In the genomic region with DNA sequence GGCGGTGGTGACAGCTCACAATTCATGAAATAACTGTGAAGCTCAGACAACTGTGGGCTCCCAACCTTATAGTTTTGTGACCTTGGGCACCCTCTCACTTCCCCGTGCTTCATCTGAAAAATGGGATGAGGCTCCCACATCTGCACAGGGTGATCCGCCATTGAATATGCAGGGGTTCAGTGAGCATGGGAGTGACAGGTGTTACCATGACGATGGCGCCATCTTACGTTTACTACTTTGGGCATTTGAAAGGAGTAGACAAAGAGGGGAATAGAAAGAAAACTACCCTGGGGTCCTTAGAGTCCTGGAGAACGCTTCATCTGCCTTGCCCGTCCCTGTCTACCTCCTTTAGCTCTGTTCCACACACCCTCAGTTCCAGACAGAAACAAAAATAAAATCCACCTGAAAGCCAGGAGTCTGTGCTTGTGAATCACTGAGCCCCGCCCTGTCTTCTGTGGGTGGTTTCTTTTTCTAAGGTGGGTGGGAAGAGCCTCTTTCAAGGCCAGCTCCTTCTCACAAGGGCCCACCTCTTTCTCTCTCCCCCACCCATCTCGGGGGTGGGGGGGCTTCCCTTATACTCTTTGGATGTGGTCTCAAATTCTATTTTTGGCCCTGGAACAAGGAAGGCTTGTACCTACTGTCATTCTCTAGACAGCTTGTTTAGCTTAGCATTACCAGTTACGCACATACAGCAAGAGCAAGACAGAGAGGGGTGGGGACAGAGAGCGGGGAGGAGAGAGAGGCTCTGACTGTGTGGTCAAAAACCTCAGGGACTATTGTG, we compare ENCODE assay signal across 8 mouse cellular contexts. TPM values are rescaled to one million over a fixed set of nuclear protein-coding genes. Genes with fewer than 3 reads are reported as not detected.
DNase-seq lines count a peak whose midpoint lies in the region; ATAC-seq and TF ChIP-seq lines count a peak whose summit lies in the region.
"Had no signal": no experiment of that assay in that cellular context is flagged by ENCODE, and none has a peak within 500 bp of the region (broad histone marks: within the 10 kb centered on the region; RNA-seq: fewer than 3 reads in every experiment).

No protein-coding gene starts in this region.

- intact Hi-C loops in left cerebral cortex, postnatal 36 days (cut with DNase I) = loop anchor here (5.0 kb wide), 2 partner anchors 58 to 98 kb away; no protein-coding TSS in a partner anchor

- no peak for TF ChIP-seq CTCF in kidney, adult 2 months (conservative IDR thresholded peaks at IDR 0.05; ENCODE audit: insufficient read depth, insufficient read length, low read depth, low read length)

- H3K9ac ChIP-seq in embryonic facial prominence, embryonic 13.5 days = no peak overlapping the region
- H3K9ac ChIP-seq: heart, embryonic 13.5 days had no signal

- H3K36me3 ChIP-seq in embryonic facial prominence, embryonic 13.5 days = no peaks in the 10 kb centered on the region
- no peaks in the 10 kb centered on the region for H3K36me3 ChIP-seq in kidney, adult 2 months (ENCODE audit: control insufficient read depth, insufficient read depth, low read length)

- H3K4me1 ChIP-seq in embryonic facial prominence, embryonic 13.5 days = peaks cover 30% of the 10 kb centered on the region
- H3K4me1 ChIP-seq in kidney, adult 2 months (ENCODE audit: control insufficient read depth, insufficient read depth, low read length) = no peaks in the 10 kb centered on the region

- H3K27ac ChIP-seq in embryonic facial prominence, embryonic 13.5 days = peak overlapping the region; percentile 81
- no peak overlapping the region for H3K27ac ChIP-seq in kidney, adult 2 months (ENCODE audit: insufficient read depth, low read depth, low read length)
- H3K27ac ChIP-seq: heart, embryonic 13.5 days had no signal

- peak; percentile 83 for DNase-seq in right cerebral cortex, adult 18-20 months
- DNase-seq in right cerebral cortex, postnatal 4 days = no peak
- peak; percentile 64 to 75 for DNase-seq in left cerebral cortex, postnatal 36 days (ENCODE audit: low spot score in 2 of 2)
- DNase-seq in telencephalon, adult 2 months (ENCODE audit: low read depth, low spot score) = peak; percentile 78
- no peak for DNase-seq in urinary bladder, adult 18-20 months (ENCODE audit: low spot score in 2 of 2)
- no peak for DNase-seq in kidney, adult 2 months

- no peaks in the 10 kb centered on the region for H3K27me3 ChIP-seq in embryonic facial prominence, embryonic 13.5 days
- no peaks in the 10 kb centered on the region for H3K27me3 ChIP-seq in kidney, adult 2 months (replicated peaks; ENCODE audit: control insufficient read depth, insufficient read depth, low read length)
- H3K27me3 ChIP-seq: heart, embryonic 13.5 days had no signal

- TF ChIP-seq POLR2A in kidney, adult 2 months (IDR thresholded peaks at IDR 0.05; ENCODE audit: low read depth, low read length) = no peak

- peak overlapping the region; percentile 16 for H3K4me2 ChIP-seq in embryonic facial prominence, embryonic 13.5 days
- H3K4me2 ChIP-seq: heart, embryonic 13.5 days had no signal

- no peak for ATAC-seq in embryonic facial prominence, embryonic 13.5 days (ENCODE audit: insufficient number of reproducible peaks, insufficient read depth, low FRiP score, low TSS enrichment, low read depth)

- no peak overlapping the region for H3K4me3 ChIP-seq in embryonic facial prominence, embryonic 13.5 days
- H3K4me3 ChIP-seq in kidney, adult 2 months (ENCODE audit: insufficient read depth, low read depth, low read length) = no peak overlapping the region
- H3K4me3 ChIP-seq: heart, embryonic 13.5 days had no signal

- H3K9me3 ChIP-seq in embryonic facial prominence, embryonic 13.5 days = no peaks in the 10 kb centered on the region
- H3K9me3 ChIP-seq: heart, embryonic 13.5 days had no signal

- 62% methylated on average over 12 of the region's 12 CpGs for WGBS in embryonic facial prominence, embryonic 13.5 days
- 88% methylated on average over 12 of the region's 12 CpGs for WGBS in kidney, adult 2 months

RNA-seq across cellular contexts. Expression of gene Rab44, which starts 41.6 kb away (rescaled TPM):
- 0.55 and 0.56 TPM in 2 replicates for polyA plus RNA-seq in embryonic facial prominence, embryonic 13.5 days (2015; fragmentation: Nextera tagmentation; extraction: Ambion mirVana)
- total RNA-seq in left cerebral cortex, postnatal 36 days (2021) = under 1 TPM in 1 of 2 experiments, not detected in 1; 0.52 TPM
- polyA plus RNA-seq in kidney, adult 2 months (2012; rRNA removed) = 0.16 and 0.34 TPM in 2 replicates

Comparison
In these comparisons a context has a peak if more than half of its experiments do, and no peak if none do; other contexts are left out.
1. DNase-seq: peak in right cerebral cortex, adult 18-20 months (single experiment), left cerebral cortex, postnatal 36 days (2 of 2) and telencephalon, adult 2 months (single experiment); none in right cerebral cortex, postnatal 4 days (single experiment), urinary bladder, adult 18-20 months (0 of 2) and kidney, adult 2 months (single experiment).